Mouse (Mus musculus) ES-Bruce4 (cell line): ENCODE data around the gene Ndrg4.

Experiments
- CTCF ChIP-seq: IDR thresholded peaks from one replicate; pipeline ENCODE4 v1.8.1; 2011; ENCODE audit warnings: low read depth, low read length
- EP300 ChIP-seq: IDR thresholded peaks from 2 replicates; pipeline ENCODE4 v1.6.1; 2011; ENCODE audit warnings: low read depth, low read length; ENCODE audit not compliant: insufficient read depth

DNA sequence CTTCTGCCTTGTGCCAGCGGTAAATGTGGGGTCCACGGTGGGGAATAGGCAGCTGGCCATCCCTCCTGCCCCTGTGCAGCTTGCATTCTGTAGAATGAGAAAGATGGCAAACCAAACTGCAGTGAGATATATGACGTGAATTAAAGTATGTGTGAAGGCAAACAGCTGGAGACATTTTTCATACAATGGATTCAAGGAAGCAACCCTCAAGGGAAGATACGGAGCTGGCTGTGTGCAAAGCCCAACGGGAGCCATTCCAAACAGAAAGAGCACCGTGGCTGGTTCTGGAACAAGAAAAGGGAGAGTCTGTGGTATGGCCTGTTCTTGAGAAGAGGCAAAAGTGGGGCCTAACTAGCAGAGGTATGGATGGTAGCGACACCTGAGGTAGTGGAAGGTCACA is 20.9 kb upstream of the Ndrg4 start:
- TF ChIP-seq CTCF = no peak
- TF ChIP-seq EP300 = no peak
